Mouse (Mus musculus) erythroid progenitor cell, adult 5-6 weeks (primary cell): ENCODE data around the gene Pak7. TPM values are rescaled to one million over a fixed set of nuclear protein-coding genes. Genes with fewer than 3 reads are reported as not detected.
"Not testable (repeated sequence)": the region's sequence is repeated elsewhere in the genome, so short reads cannot be mapped to it uniquely, and the experiment has no call there.

Source experiments
- ATAC-seq: replicated peaks from 2 replicates; pipeline ENCODE4 v1.8.0; 2016; ENCODE audit warnings: moderate number of reproducible peaks, mild to moderate bottlenecking, moderate TSS enrichment, inconsistent platforms; ENCODE audit not compliant: poor library complexity, low FRiP score, severe bottlenecking
- total RNA-seq, 2 experiments: library from RNA; stranded (forward) in 1 of 2; stranded (reverse) in 1 of 2; fragments of 150-400 nt in 1 of 2; fragments of 186-747, 209-891 nt in 1 of 2; gene quantifications; 2 replicates each; pipeline versions ENCODE4 v1.2.3 to v1.2.4; 2015 to 2017; ENCODE audit warnings: low replicate concordance in 2 of 2

Gene Pak7
- total RNA-seq (2015; ENCODE audit: low replicate concordance): 0.42 TPM in 1 of 2 replicates, not detected in the other
- not detected in 2 replicates for total RNA-seq (2017; ENCODE audit: low replicate concordance)

GRCm38 (mm10) chr2:136387181-136388131 is at the start of gene Pak7:
Gene Pak7, minus strand, starts transcription at chr2:136387967.
- no peak for ATAC-seq

GRCm38 (mm10) chr2:136425561-136425960 is 37.8 kb upstream of the Pak7 start:
- no peak for ATAC-seq

- ATAC-seq: no peak
Observed at GRCm38 (mm10) chr2:136419543-136419942, 31.8 kb upstream of the Pak7 start.

GRCm38 (mm10) chr2:136416381-136416780 is 28.6 kb upstream of the Pak7 start:
- ATAC-seq: no peak

- no peak for ATAC-seq
Observed at GRCm38 (mm10) chr2:136402587-136402986, 14.8 kb upstream of the Pak7 start.

GRCm38 (mm10) chr2:136375318-136375717 is 12.4 kb downstream of the Pak7 start:
- ATAC-seq: no peak

GRCm38 (mm10) chr2:136372361-136372760 is 15.4 kb downstream of the Pak7 start:
- ATAC-seq: no peak

- no peak for ATAC-seq
Observed at GRCm38 (mm10) chr2:136351393-136352096, 36.2 kb downstream of the Pak7 start.

GRCm38 (mm10) chr2:136350459-136350858 is 37.3 kb downstream of the Pak7 start:
- ATAC-seq: no peak

- ATAC-seq: no peak
Observed at GRCm38 (mm10) chr2:136349671-136350275, 38.0 kb downstream of the Pak7 start.

- ATAC-seq: not testable (repeated sequence)
Observed at GRCm38 (mm10) chr2:136344240-136344780, 43.5 kb downstream of the Pak7 start.

GRCm38 (mm10) chr2:136329974-136330373 is 57.8 kb downstream of the Pak7 start:
- ATAC-seq: no peak

GRCm38 (mm10) chr2:136325646-136326045 is 62.1 kb downstream of the Pak7 start:
- ATAC-seq: no peak

- ATAC-seq: no peak
Observed at GRCm38 (mm10) chr2:136309313-136309712, 78.5 kb downstream of the Pak7 start.

- no peak for ATAC-seq
Observed at GRCm38 (mm10) chr2:136308743-136309142, 79.0 kb downstream of the Pak7 start.

GRCm38 (mm10) chr2:136302201-136302600 is 85.6 kb downstream of the Pak7 start:
- no peak for ATAC-seq

GRCm38 (mm10) chr2:136301406-136301805 is 86.4 kb downstream of the Pak7 start:
- ATAC-seq: no peak

- ATAC-seq: no peak
Observed at GRCm38 (mm10) chr2:136297371-136297770, 90.4 kb downstream of the Pak7 start.

GRCm38 (mm10) chr2:136282043-136282442 is 105.7 kb downstream of the Pak7 start:
- no peak for ATAC-seq

- ATAC-seq: not testable (repeated sequence)
Observed at GRCm38 (mm10) chr2:136241960-136242359, 145.8 kb downstream of the Pak7 start.
